Mouse (Mus musculus) embryonic fibroblast, embryonic 13.5 days (primary cell): ENCODE data around the gene Ncor2. TPM values are rescaled to one million over a fixed set of nuclear protein-coding genes. Genes with fewer than 3 reads are reported as not detected.

Experiments
- H3K27ac ChIP-seq: 2 replicates; pipeline ENCODE4 v1.5.1; 2012; ENCODE audit warnings: low read length, control low read depth, inconsistent platforms; ENCODE audit not compliant: insufficient read depth
- H3K4me1 ChIP-seq: 2 replicates; pipeline ENCODE4 v1.6.1; 2011; ENCODE audit warnings: low read length; ENCODE audit not compliant: control insufficient read depth, insufficient read depth
- H3K4me3 ChIP-seq: 2 replicates; pipeline ENCODE4 v1.5.1; 2011; ENCODE audit warnings: mild to moderate bottlenecking, control low read depth, low read length; ENCODE audit not compliant: insufficient read depth
- CTCF ChIP-seq: IDR thresholded peaks from 2 replicates; pipeline ENCODE4 v1.5.1; 2011; ENCODE audit warnings: mild to moderate bottlenecking, control low read depth, low read length, moderate library complexity, borderline replicate concordance; ENCODE audit not compliant: insufficient read depth
- POLR2A ChIP-seq: IDR thresholded peaks from 2 replicates; pipeline ENCODE4 v1.6.1; 2011; ENCODE audit warnings: low read depth, mild to moderate bottlenecking, control low read depth, low read length, moderate library complexity
- polyA plus RNA-seq: library from polyadenylated mRNA; stranded (reverse); fragments of >200 nt; gene quantifications from 2 replicates; pipeline ENCODE4 v1.2.4, GENCODE M21; 2011; ENCODE audit warnings: low read depth; ENCODE audit not compliant: missing spikeins, insufficient read length

Gene Ncor2
- polyA plus RNA-seq, 1 experiment: 110 TPM

- peak overlapping the region; percentile 67 for H3K27ac ChIP-seq
- peaks cover 16% of the 10 kb centered on the region for H3K4me1 ChIP-seq
- no peak overlapping the region for H3K4me3 ChIP-seq
- no peak for TF ChIP-seq CTCF
- TF ChIP-seq POLR2A: 0 out of 2 replicates have a peak, but pooled peaks have one; percentile 7
Measured at GRCm38 (mm10) chr5:125151872-125152534, 27.0 kb downstream of the Ncor2 start.

GRCm38 (mm10) chr5:125150951-125151564 is 28.0 kb downstream of the Ncor2 start:
- Histone ChIP-seq H3K4me1 (peaks cover 16% of the 10 kb centered on the region), H3K4me3 (no peak overlapping the region), H3K27ac (peak overlapping the region; percentile 51)
- TF ChIP-seq CTCF: no peak

- no peak for TF ChIP-seq POLR2A
- TF ChIP-seq CTCF: no peak
- H3K4me3 ChIP-seq: no peak overlapping the region
- H3K4me1 ChIP-seq: peaks cover 16% of the 10 kb centered on the region
- no peak overlapping the region for H3K27ac ChIP-seq
Measured at GRCm38 (mm10) chr5:125149142-125149541, 29.9 kb downstream of the Ncor2 start.

GRCm38 (mm10) chr5:125148686-125149085 is 30.3 kb downstream of the Ncor2 start:
- no peak for TF ChIP-seq POLR2A
- TF ChIP-seq CTCF: no peak
- H3K4me1 ChIP-seq: peaks cover 16% of the 10 kb centered on the region
- H3K4me3 ChIP-seq: no peak overlapping the region
- H3K27ac ChIP-seq: no peak overlapping the region

GRCm38 (mm10) chr5:125148173-125148572 is 30.8 kb downstream of the Ncor2 start:
- no peak overlapping the region for H3K4me3 ChIP-seq
- H3K27ac ChIP-seq: no peak overlapping the region
- H3K4me1 ChIP-seq: peaks cover 18% of the 10 kb centered on the region
- TF ChIP-seq CTCF (no peak), POLR2A (no peak)

- H3K4me1 ChIP-seq: peaks cover 20% of the 10 kb centered on the region
- H3K27ac ChIP-seq: no peak overlapping the region
- no peak overlapping the region for H3K4me3 ChIP-seq
- TF ChIP-seq CTCF (no peak), POLR2A (no peak)
Measured at GRCm38 (mm10) chr5:125147124-125147523, 31.9 kb downstream of the Ncor2 start.

GRCm38 (mm10) chr5:125143114-125143872 is 35.7 kb downstream of the Ncor2 start:
- peak overlapping the region; percentile 20 for H3K27ac ChIP-seq
- TF ChIP-seq POLR2A (no peak), CTCF (no peak)
- H3K4me1 ChIP-seq: peaks cover 12% of the 10 kb centered on the region
- H3K4me3 ChIP-seq: no peak overlapping the region

- H3K4me3 ChIP-seq: no peak overlapping the region
- H3K27ac ChIP-seq: peak overlapping the region; percentile 99
- peaks cover 12% of the 10 kb centered on the region for H3K4me1 ChIP-seq
- TF ChIP-seq CTCF (no peak), POLR2A (no peak)
Measured at GRCm38 (mm10) chr5:125141916-125142315, 37.1 kb downstream of the Ncor2 start.

GRCm38 (mm10) chr5:125141525-125141880 is 37.5 kb downstream of the Ncor2 start:
- TF ChIP-seq CTCF (no peak), POLR2A (peak; percentile 39; the same call in 1 of the 2 replicates)
- Histone ChIP-seq H3K27ac (peak overlapping the region; percentile 99), H3K4me3 (no peak overlapping the region), H3K4me1 (peaks cover 15% of the 10 kb centered on the region)
